Mouse (Mus musculus) neutrophil, adult 83 days (primary cell): ENCODE measurements around the gene Rph3a. TPM values are rescaled to one million over a fixed set of nuclear protein-coding genes. Genes with fewer than 3 reads are reported as not detected.

Source experiments
- total RNA-seq, 2 experiments: library from RNA; stranded (reverse); gene quantifications; one replicate each; pipeline ENCODE4 v1.2.4; 2023

Gene Rph3a
- total RNA-seq = under 1 TPM; 0.24 to 0.42 TPM

DNA sequence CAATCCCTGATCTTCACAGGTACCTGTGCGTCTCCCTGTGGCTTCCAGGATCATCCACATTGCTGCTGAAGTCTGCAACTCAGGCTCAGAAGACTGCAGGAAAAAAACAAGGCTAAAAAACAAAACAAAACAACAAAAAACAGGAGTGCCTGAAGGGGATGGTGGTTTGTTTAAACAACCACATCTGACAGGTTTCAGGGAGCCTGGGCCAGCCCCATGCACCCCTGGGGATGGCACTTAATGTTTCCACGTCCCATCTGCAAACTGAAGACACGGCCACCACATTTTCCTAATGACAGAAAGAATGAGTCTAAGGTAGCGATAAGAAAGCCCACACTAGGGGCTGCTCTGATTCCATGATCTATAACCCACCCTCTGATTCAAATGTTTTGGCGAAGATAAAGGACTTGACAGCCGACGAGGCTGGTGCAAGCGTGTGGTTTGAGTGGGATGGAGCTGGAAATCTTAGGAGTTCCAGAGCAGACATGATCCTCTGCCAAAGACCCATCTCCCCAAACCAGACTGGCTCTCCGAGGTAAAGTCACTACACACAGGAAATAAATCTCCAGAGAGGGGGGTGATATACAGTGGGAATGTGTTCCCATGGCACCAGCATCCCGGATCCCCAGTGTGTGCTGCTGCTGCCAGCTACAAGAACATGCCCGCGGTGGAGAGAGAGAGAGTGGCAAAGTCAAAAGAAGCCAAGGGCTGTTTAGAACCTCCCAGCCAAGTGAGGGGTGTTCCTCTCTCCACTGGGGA is at the start of gene Rph3a:
Gene Rph3a, minus strand, starts transcription at position 282 of the 759 bp plus-strand sequence.

DNA sequence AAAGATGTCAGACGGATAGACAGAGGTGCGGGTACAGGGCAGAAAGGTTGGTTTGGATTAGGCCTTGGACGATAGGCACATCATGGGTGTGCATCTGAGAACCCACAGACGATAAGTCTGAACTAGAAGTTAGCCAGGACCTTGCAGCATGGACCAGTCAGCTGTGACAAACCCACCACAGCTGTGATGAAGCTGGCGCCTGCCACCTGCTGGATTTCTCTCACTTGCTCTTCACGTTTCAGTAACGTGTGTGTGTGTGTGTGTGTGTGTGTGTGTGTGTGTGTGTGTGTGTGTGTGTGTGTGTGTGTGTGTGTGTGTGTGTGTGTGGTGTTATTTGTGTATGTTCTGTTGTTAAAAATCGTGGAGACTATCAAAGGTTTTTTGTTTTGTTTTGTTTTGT is 95.7 kb downstream of the Rph3a start, which contains the start of gene Oas1d:
Gene Oas1d, plus strand, starts transcription at position 333 of the 400 bp plus-strand sequence.

DNA sequence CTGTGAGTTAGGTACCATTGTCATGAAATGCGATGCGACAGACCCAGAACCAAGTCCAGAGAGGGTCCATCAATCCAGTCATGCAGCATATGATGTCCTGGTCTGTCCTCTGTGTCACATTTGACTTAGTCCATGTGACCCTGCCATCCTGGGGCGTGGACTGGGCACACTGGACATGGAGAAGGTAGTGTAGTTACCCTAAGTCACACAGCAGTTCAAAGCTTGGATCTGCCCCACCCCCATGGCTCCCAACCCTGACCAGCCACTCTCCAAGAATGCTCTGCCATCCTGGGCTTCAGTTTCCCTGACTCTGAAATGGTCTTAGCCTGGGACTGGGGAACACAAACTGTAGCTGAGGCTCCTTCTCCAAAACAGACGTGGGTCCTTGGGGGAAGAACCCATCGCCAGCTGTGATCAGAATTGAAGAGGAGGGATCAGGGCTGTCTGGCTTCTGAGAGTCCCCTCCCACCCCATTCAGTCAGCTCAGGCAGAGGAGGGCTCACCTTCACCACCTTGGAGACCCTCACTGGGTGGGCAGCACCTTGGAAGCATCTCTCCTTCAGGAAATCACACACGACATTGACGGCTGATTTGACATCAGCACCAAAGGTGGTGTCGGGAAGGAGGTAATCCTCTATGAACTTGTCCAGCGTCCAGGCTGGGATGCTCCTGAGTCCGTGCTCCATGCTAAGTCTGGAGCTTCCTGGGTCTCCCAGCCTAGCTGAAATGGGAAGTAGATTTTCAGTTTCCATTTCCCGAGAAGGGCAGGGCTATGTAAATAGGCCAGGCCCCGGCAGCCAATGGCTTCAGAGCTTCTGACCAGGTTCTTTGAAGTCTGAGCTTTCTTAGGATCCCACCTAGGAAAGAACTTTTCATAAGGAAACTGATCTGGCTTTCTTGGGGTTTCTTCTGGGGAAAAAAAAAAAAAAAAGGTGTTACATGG is 102.8 kb downstream of the Rph3a start, which contains the start of gene Oas1a:
Gene Oas1a, minus strand, starts transcription at position 731 of the 943 bp plus-strand sequence.

Other genes with a start within 250 kb of the Rph3a start
- 10 to 100 TPM; 13.7 to 22.8 TPM for gene Oas3, start 232.4 kb downstream of the Rph3a start, total RNA-seq
- gene Oas1e, start 214.6 kb downstream of the Rph3a start, total RNA-seq = not detected
- gene Oas1c, start 197.6 kb downstream of the Rph3a start, total RNA-seq = 1 to 10 TPM; 2.7 to 3.3 TPM
- under 1 TPM in 1 of 2 experiments, not detected in 1; 0.26 TPM for gene Oas1f, start 162.7 kb downstream of the Rph3a start, total RNA-seq
- not detected for gene Oas1h, start 148.7 kb downstream of the Rph3a start, total RNA-seq
- gene Oas1g, start 122.5 kb downstream of the Rph3a start, total RNA-seq = 1 to 10 TPM; 1.1 to 2.6 TPM
- gene Oas1a, start 102.6 kb downstream of the Rph3a start, total RNA-seq = 10 to 100 TPM in 1 of 2 experiments, 1 to 10 TPM in 1; 7.2 to 13.6 TPM
- not detected for gene Oas1d, start 95.6 kb downstream of the Rph3a start, total RNA-seq
- gene Ptpn11, start 181.3 kb upstream of the Rph3a start, total RNA-seq = 10 to 100 TPM; 35.9 to 37.9 TPM
- 100 to 1,000 TPM; 682 to 717 TPM for gene Rpl6, start 194.4 kb upstream of the Rph3a start, total RNA-seq
- 10 to 100 TPM; 35.1 to 41.1 TPM for gene Hectd4, start 210.1 kb upstream of the Rph3a start, total RNA-seq